Mouse (Mus musculus) lung, postnatal 25 days (tissue): ENCODE measurements around the gene Rplp2.

Source experiments
- DNase-seq: peaks from one replicate; pipeline ENCODE4 v3.0.0; 2022; ENCODE audit warnings: low spot score

Gene Rplp2

GRCm38 (mm10) chr7:141483114-141483653, 36.0 kb downstream of the Rplp2 start:
- no peak for DNase-seq

GRCm38 (mm10) chr7:141484186-141485120, 37.3 kb downstream of the Rplp2 start:
- no peak for DNase-seq

GRCm38 (mm10) chr7:141485186-141485585, 38.0 kb downstream of the Rplp2 start:
- no peak for DNase-seq

- no peak for DNase-seq
Measured at GRCm38 (mm10) chr7:141485606-141486005, 38.4 kb downstream of the Rplp2 start.

- no peak for DNase-seq
Measured at GRCm38 (mm10) chr7:141486239-141486638, 39.1 kb downstream of the Rplp2 start.

- no peak for DNase-seq
Measured at GRCm38 (mm10) chr7:141487141-141487540, 40.0 kb downstream of the Rplp2 start.

GRCm38 (mm10) chr7:141491151-141491550, 44.0 kb downstream of the Rplp2 start:
- DNase-seq: no peak

- no peak for DNase-seq
Measured at GRCm38 (mm10) chr7:141492738-141493137, 45.6 kb downstream of the Rplp2 start.

GRCm38 (mm10) chr7:141493729-141494128, 46.6 kb downstream of the Rplp2 start:
- no peak for DNase-seq

GRCm38 (mm10) chr7:141495379-141495778, 48.2 kb downstream of the Rplp2 start:
- DNase-seq: no peak

- no peak for DNase-seq
Measured at GRCm38 (mm10) chr7:141495940-141496339, 48.8 kb downstream of the Rplp2 start.

GRCm38 (mm10) chr7:141497600-141497999, 50.4 kb downstream of the Rplp2 start:
- no peak for DNase-seq
